Mouse (Mus musculus): ENCODE data around the gene Ms4a6c. TPM values are rescaled to one million over a fixed set of nuclear protein-coding genes. Genes with fewer than 3 reads are reported as not detected.
"Not testable (repeated sequence)": the region's sequence is repeated elsewhere in the genome, so short reads cannot be mapped to it uniquely, and the experiment has no call there.

The Ms4a6c gene
- polyA plus RNA-seq, 1 experiment: 12.8 TPM

- DNase-seq (ENCODE audit: low spot score): no peak
These were observed 32.2 kb downstream of the Ms4a6c start for GRCm38 (mm10) chr19:11501326-11501725.

DNA sequence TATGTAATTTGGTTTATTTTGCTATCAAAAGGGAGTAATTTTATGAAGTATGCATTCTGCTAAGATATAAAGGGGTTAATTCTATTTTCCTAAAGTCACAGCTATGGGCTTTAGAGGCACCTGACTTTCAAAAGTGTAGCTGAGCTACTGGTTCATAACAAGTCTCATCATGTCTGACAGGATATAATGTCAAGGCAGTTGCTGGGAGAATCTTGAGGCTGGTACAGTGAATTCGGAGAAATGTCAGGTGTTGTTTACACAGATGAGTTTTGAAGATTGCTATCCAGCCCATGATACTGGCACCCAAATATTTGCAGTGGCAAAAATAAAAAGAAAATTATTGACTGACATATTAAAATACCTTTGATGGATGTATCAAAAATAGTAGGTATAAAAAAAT lies 35.7 kb downstream of the Ms4a6c start:
- no peak for DNase-seq (ENCODE audit: low spot score)

DNA sequence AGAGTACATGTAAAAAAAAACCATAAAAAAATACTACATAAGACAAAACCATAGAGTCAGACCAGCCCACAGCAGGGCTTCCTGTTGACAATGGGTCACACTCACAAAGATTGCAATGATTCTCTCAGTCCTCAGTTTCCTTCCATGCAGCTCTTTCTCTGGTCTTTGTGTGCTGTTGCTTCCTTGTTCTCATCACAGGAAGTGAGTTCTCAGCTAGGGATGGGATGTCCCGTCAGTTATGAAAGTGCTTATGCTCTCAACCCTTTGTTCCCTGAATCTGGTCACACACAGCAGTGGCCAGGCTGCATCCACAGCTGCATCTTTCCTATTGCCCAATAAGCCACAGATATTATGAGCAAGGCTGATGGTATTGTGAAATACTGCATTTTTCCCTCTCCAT lies 44.3 kb downstream of the Ms4a6c start:
- DNase-seq (ENCODE audit: low spot score): no peak

DNA sequence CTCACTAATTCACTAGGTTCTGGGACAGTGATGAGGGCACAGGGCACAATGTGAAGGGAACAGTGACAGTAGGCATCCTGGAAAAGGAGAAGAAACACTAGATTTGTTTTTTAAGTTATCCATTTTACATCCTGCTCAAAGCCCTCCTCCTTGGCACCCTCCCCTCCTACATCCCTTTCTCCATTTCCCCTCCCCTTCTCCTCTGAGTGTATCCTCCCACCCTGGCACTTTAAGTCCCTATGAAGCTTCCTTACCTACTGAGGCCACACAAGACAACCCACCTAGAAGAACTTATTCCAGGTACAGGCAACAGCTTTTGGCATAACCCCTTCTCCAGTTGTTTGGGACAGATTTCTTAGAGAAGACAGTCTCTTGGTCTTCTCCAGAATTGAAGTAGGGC lies 47.1 kb downstream of the Ms4a6c start, which contains the start of gene Ms4a6b:
Ms4a6b (plus strand) TSS at position 267 of the 400 bp plus-strand sequence.
- no peak for DNase-seq (ENCODE audit: low spot score)

- DNase-seq (ENCODE audit: low spot score): no peak
These were observed 47.7 kb downstream of the Ms4a6c start for GRCm38 (mm10) chr19:11516845-11517244.

DNA sequence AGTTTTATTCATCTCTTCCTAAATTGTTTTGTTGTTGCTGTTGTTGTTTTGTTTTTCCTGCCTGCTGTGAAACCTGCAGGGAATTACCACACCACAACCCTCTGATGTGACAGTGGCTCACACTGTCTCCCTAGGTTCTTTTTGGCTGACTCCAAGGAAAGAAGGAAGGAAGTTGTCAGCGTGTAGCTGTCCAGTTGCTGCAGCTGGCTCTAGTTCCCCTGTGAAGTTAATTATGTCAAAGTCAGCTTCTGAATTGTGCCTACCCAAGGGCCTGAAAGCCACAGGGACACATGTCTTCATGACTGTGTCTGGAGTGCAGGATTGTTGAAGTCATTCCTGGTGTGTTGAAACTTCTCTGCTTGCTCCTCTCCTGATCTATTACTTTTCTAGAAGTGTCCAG lies 48.2 kb downstream of the Ms4a6c start:
- DNase-seq (ENCODE audit: low spot score): not testable (repeated sequence)

DNA sequence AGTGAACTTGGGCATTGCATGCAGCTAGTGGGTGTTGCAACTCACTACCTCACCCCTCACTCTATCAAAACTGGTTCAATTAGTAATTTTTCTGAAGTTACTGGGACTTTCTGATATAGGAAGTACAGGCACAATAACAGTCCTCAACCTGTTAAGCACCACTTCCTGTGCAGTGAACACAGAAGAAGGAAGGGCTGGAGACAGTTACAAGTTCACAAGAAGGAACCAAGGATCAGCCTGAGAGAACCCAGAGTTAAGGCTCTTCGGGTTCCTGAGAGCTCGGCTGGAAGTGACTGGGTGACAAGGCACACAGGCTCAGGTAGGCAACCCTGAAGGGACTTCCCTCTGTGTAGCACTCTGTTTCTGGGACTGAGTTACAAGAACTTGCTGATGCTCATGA lies 49.2 kb downstream of the Ms4a6c start:
- not testable (repeated sequence) for DNase-seq (ENCODE audit: low spot score)

DNA sequence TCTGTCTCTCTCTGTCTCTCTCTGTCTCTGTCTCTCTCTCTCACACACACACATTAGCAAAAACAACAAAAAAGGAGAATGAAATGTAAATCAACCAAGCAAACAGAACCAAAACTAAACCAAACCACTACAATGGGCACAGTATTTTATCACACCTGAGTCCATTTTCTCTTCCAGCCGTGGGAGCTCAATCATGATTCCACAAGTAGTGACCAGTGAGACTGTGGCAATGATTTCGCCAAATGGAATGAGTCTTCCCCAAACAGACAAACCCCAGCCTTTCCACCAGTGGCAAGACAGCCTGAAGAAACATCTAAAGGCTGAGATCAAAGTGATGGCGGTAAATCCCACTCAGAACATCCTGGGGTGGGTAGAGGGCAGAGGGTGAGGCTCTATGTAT lies 51.0 kb downstream of the Ms4a6c start:
- DNase-seq (ENCODE audit: low spot score): no peak

Other genes starting within 250 kb of the Ms4a6c start
- gene Ms4a12, start 236.9 kb upstream of the Ms4a6c start, polyA plus RNA-seq (2012; rRNA removed): not detected in 2 replicates
- 0.10 and 0.25 TPM in 2 replicates for gene Ms4a1, start 203.1 kb upstream of the Ms4a6c start, polyA plus RNA-seq (2012; rRNA removed)
- not detected in 2 replicates for gene Ms4a5, start 185.5 kb upstream of the Ms4a6c start, polyA plus RNA-seq (2012; rRNA removed)
- 1.6 and 2.0 TPM in 2 replicates for gene Ms4a14, start 154.9 kb upstream of the Ms4a6c start, polyA plus RNA-seq (2012; rRNA removed)
- 11.5 and 16.8 TPM in 2 replicates for gene Ms4a7, start 133.2 kb upstream of the Ms4a6c start, polyA plus RNA-seq (2012; rRNA removed)
- 3.4 and 3.8 TPM in 2 replicates for gene Ms4a4a, start 93.8 kb upstream of the Ms4a6c start, polyA plus RNA-seq (2012; rRNA removed)
- gene Ms4a4c, start 64.6 kb upstream of the Ms4a6c start, polyA plus RNA-seq (2012; rRNA removed): 1.5 and 2.5 TPM in 2 replicates
- gene Ms4a4b, start 25.8 kb upstream of the Ms4a6c start, polyA plus RNA-seq (2012; rRNA removed): 5.0 TPM in 2 replicates
- 0.69 and 0.70 TPM in 2 replicates for gene Gm8369, start 16.6 kb downstream of the Ms4a6c start, polyA plus RNA-seq (2012; rRNA removed)
- gene Ms4a6b, start 47.1 kb downstream of the Ms4a6c start, polyA plus RNA-seq (2012; rRNA removed): 9.2 and 14.0 TPM in 2 replicates
- 45.9 and 47.7 TPM in 2 replicates for gene Ms4a4d, start 67.4 kb downstream of the Ms4a6c start, polyA plus RNA-seq (2012; rRNA removed)
- 5.2 and 6.5 TPM in 2 replicates for gene Ms4a6d, start 135.5 kb downstream of the Ms4a6c start, polyA plus RNA-seq (2012; rRNA removed)
- 0.19 and 0.21 TPM in 2 replicates for gene Ms4a2, start 154.4 kb downstream of the Ms4a6c start, polyA plus RNA-seq (2012; rRNA removed)
- not detected in 2 replicates for gene Ms4a3, start 171.5 kb downstream of the Ms4a6c start, polyA plus RNA-seq (2012; rRNA removed)
- gene Oosp2, start 191.2 kb downstream of the Ms4a6c start, polyA plus RNA-seq (2012; rRNA removed): not detected in 2 replicates
- gene Oosp1, start 221.8 kb downstream of the Ms4a6c start, polyA plus RNA-seq (2012; rRNA removed): not detected in 2 replicates
- not detected in 2 replicates for gene Oosp3, start 227.7 kb downstream of the Ms4a6c start, polyA plus RNA-seq (2012; rRNA removed)